Mouse (Mus musculus) kidney, adult 2 months (tissue): ENCODE measurements around the gene Zdhhc14. TPM values are rescaled to one million over a fixed set of nuclear protein-coding genes. Genes with fewer than 3 reads are reported as not detected.

Experiments used
- DNase-seq: peaks from one replicate; pipeline ENCODE4 v3.0.0; 2021
- H3K27ac ChIP-seq: fragments of 200-500 bp; 2 replicates; pipeline ENCODE4 v1.5.1; 2012; ENCODE audit warnings: low read depth, low read length, control low read depth, inconsistent platforms; ENCODE audit not compliant: insufficient read depth
- H3K27me3 ChIP-seq: fragments of 200-500 bp; replicated peaks from 2 replicates; pipeline ENCODE4 v1.6.1; 2012; ENCODE audit warnings: mild to moderate bottlenecking, moderate library complexity, low read length, inconsistent platforms; ENCODE audit not compliant: control insufficient read depth, insufficient read depth
- H3K36me3 ChIP-seq: fragments of 200-500 bp; 2 replicates; pipeline ENCODE4 v1.6.1; 2012; ENCODE audit warnings: mild to moderate bottlenecking, moderate library complexity, low read length, inconsistent platforms; ENCODE audit not compliant: control insufficient read depth, insufficient read depth
- H3K4me1 ChIP-seq: fragments of 200-500 bp; 2 replicates; pipeline ENCODE4 v1.6.1; 2011; ENCODE audit warnings: low read length; ENCODE audit not compliant: control insufficient read depth, insufficient read depth
- H3K4me3 ChIP-seq: fragments of 200-500 bp; 2 replicates; pipeline ENCODE4 v1.5.1; 2011; ENCODE audit warnings: mild to moderate bottlenecking, low read depth, low read length, control low read depth; ENCODE audit not compliant: insufficient read depth
- CTCF ChIP-seq: fragments of 200-500 bp; conservative IDR thresholded peaks from 2 replicates; pipeline ENCODE4 v1.5.1; 2011; ENCODE audit warnings: low read depth, mild to moderate bottlenecking, control low read depth, low read length, moderate library complexity, mixed read lengths; ENCODE audit not compliant: insufficient read depth, insufficient read length
- POLR2A ChIP-seq: fragments of 200-500 bp; IDR thresholded peaks from one replicate; pipeline ENCODE4 v1.6.1; 2011; ENCODE audit warnings: low read depth, low read length, control low read depth
- WGBS: fragments of 180-500 bp; shearing (Covaris S2); methylation state at CpG from one replicate; pipeline ENCODE4 v1.1.7; 2018; 5-methylcytosine and 5-hydroxymethylcytosine counted together
- polyA plus RNA-seq: library from polyadenylated mRNA; depleted of rRNA; stranded (reverse); fragments of >200 nt; gene quantifications from 2 replicates; pipeline ENCODE4 v1.2.3, GENCODE M21; 2012

The Zdhhc14 gene
- polyA plus RNA-seq, 1 experiment = 2.1 TPM

- Histone ChIP-seq H3K27me3 (no peaks in the 10 kb centered on the region), H3K36me3 (no peaks in the 10 kb centered on the region), H3K4me3 (no peak overlapping the region), H3K27ac (no peak overlapping the region), H3K4me1 (no peaks in the 10 kb centered on the region)
- DNase-seq = no peak
- no peak for TF ChIP-seq CTCF
- no peak for TF ChIP-seq POLR2A
- 51% methylated on average over 3 of the region's 3 CpGs for WGBS
Observed at GRCm38 (mm10) chr17:5472268-5472667, 20.1 kb upstream of the Zdhhc14 start.

GRCm38 (mm10) chr17:5475960-5476725 lies 16.2 kb upstream of the Zdhhc14 start:
- Histone ChIP-seq H3K36me3 (no peaks in the 10 kb centered on the region), H3K4me1 (no peaks in the 10 kb centered on the region), H3K4me3 (no peak overlapping the region), H3K27ac (no peak overlapping the region), H3K27me3 (no peaks in the 10 kb centered on the region)
- DNase-seq = no peak
- TF ChIP-seq CTCF (no peak), POLR2A (no peak)
- WGBS = 72% methylated on average over 14 of the region's 14 CpGs

GRCm38 (mm10) chr17:5483456-5483855 lies 8.9 kb upstream of the Zdhhc14 start:
- Histone ChIP-seq H3K4me1 (no peaks in the 10 kb centered on the region), H3K27me3 (no peaks in the 10 kb centered on the region), H3K36me3 (no peaks in the 10 kb centered on the region), H3K4me3 (no peak overlapping the region), H3K27ac (no peak overlapping the region)
- no peak for DNase-seq
- WGBS = 51% methylated on average over 4 of the region's 4 CpGs
- TF ChIP-seq POLR2A (no peak), CTCF (no peak)

GRCm38 (mm10) chr17:5484663-5485062 lies 7.7 kb upstream of the Zdhhc14 start:
- TF ChIP-seq CTCF = no peak
- TF ChIP-seq POLR2A = no peak
- no peaks in the 10 kb centered on the region for H3K27me3 ChIP-seq
- 94% methylated on average over 1 of the region's 1 CpGs for WGBS
- H3K4me1 ChIP-seq = no peaks in the 10 kb centered on the region
- H3K4me3 ChIP-seq = no peak overlapping the region
- H3K36me3 ChIP-seq = no peaks in the 10 kb centered on the region
- no peak overlapping the region for H3K27ac ChIP-seq
- DNase-seq = no peak

GRCm38 (mm10) chr17:5488156-5488555 lies 4.2 kb upstream of the Zdhhc14 start:
- WGBS = 55% methylated on average over 9 of the region's 9 CpGs
- Histone ChIP-seq H3K4me3 (no peak overlapping the region), H3K4me1 (no peaks in the 10 kb centered on the region), H3K36me3 (no peaks in the 10 kb centered on the region), H3K27me3 (no peaks in the 10 kb centered on the region), H3K27ac (no peak overlapping the region)
- no peak for TF ChIP-seq CTCF
- no peak for TF ChIP-seq POLR2A
- DNase-seq = no peak

- no peak overlapping the region for H3K4me3 ChIP-seq
- H3K4me1 ChIP-seq = no peaks in the 10 kb centered on the region; the same call in 1 of the 2 replicates
- H3K27ac ChIP-seq = no peak overlapping the region
- no peak for DNase-seq
- H3K36me3 ChIP-seq = no peaks in the 10 kb centered on the region
- no peaks in the 10 kb centered on the region for H3K27me3 ChIP-seq
- 80% methylated on average over 3 of the region's 3 CpGs for WGBS
- no peak for TF ChIP-seq CTCF
- TF ChIP-seq POLR2A = no peak
Observed at GRCm38 (mm10) chr17:5490351-5490750, 2.0 kb upstream of the Zdhhc14 start.

GRCm38 (mm10) chr17:5491031-5491800 lies 1.1 kb upstream of the Zdhhc14 start:
- H3K27me3 ChIP-seq = no peaks in the 10 kb centered on the region
- no peaks in the 10 kb centered on the region; the same call in 1 of the 2 replicates for H3K4me1 ChIP-seq
- no peaks in the 10 kb centered on the region for H3K36me3 ChIP-seq
- DNase-seq = peak; percentile 97
- WGBS = under 1% methylated on average over 29 of the region's 29 CpGs
- TF ChIP-seq POLR2A (peak; percentile 37), CTCF (no peak)
- H3K4me3 ChIP-seq = peak overlapping the region; percentile 69
- H3K27ac ChIP-seq = peak overlapping the region; percentile 24
